Mouse (Mus musculus) adrenal gland, postnatal 14 days (tissue): ENCODE data around the gene Mtmr14. TPM values are rescaled to one million over a fixed set of nuclear protein-coding genes. Genes with fewer than 3 reads are reported as not detected.

Experiments used
- DNase-seq: peaks from one replicate; pipeline ENCODE4 v3.0.0; 2021; ENCODE audit warnings: mixed read lengths
- total RNA-seq: library from RNA; stranded (reverse); gene quantifications from 2 replicates; pipeline ENCODE4 v1.2.3, GENCODE M21; 2021

The Mtmr14 gene
- total RNA-seq, 1 experiment from 2014 or later: 30.3 TPM

- DNase-seq: no peak
Measured at GRCm38 (mm10) chr6:113276846-113277245, 39.2 kb downstream of the Mtmr14 start.

GRCm38 (mm10) chr6:113281676-113282075 is 44.0 kb downstream of the Mtmr14 start:
- no peak for DNase-seq

- peak; percentile 52 for DNase-seq
Measured at GRCm38 (mm10) chr6:113282101-113282802, 44.6 kb downstream of the Mtmr14 start, which contains the start of gene Cpne9. Gene Cpne9, plus strand, starts transcription at chr6:113282307.

DNA sequence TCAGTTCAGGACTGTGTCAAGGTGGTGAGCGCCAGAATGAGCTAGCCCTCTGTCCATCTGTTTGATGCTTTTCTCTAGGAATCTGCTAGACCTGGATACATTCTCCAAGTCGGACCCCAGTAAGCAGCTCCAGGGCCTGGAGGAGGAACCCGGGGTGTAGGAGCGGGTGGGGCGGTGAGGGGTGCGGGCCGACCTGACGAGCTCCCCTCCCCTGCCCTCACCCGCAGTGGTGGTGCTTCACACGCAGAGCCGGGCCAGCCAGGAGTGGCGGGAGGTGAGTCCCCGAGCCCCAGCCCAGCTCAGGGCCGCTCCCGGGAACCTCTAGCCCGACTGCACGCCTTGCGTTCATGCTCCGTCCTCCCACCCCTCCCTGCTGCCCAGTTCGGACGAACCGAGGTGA is 45.3 kb downstream of the Mtmr14 start:
- DNase-seq: no peak

GRCm38 (mm10) chr6:113283500-113283899 is 45.9 kb downstream of the Mtmr14 start:
- no peak for DNase-seq

- no peak for DNase-seq
Measured at GRCm38 (mm10) chr6:113284931-113285330, 47.3 kb downstream of the Mtmr14 start.

DNA sequence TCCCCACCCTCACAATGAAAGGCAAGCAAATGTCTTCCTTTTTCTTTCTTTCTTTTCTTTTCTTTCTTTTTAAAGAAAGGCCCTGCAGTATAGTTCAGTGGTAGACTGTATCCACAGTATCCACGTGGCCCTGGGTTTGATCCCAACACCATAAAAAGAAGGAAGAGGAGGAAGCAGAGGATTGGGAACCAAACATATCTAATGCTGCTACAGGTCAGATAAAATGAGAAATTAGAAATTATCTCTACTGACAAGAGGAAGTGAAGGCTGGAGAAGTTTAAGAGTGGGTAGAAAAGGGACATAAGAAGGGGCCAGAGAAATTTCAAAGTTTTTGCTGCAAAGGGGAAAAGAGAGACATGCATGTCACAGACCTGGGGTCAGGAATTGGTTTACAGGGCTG is 48.7 kb downstream of the Mtmr14 start:
- DNase-seq: no peak

DNA sequence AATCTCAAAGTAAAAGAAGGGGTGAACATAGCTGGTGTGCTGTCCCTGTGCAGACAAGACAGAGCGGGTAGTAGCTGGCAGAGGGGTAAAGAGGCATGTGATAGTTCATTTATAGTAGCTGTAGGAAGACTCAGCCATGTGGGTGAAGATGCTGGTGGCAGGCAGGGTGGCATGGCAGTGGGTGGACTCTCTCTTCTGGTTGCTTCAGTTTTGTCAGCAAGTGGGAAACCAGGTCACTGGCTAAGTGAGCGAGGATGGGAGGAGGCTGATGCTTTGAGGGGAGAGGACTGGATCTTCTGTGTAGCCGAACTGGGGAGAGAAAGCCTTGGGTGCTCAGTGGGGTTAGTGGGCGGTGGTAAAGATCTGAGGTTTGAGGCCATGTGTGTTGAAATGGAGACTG is 49.6 kb downstream of the Mtmr14 start:
- no peak for DNase-seq

- no peak for DNase-seq
Measured at GRCm38 (mm10) chr6:113289346-113289745, 51.7 kb downstream of the Mtmr14 start.

- no peak for DNase-seq
Measured at GRCm38 (mm10) chr6:113290346-113290745, 52.7 kb downstream of the Mtmr14 start.

DNA sequence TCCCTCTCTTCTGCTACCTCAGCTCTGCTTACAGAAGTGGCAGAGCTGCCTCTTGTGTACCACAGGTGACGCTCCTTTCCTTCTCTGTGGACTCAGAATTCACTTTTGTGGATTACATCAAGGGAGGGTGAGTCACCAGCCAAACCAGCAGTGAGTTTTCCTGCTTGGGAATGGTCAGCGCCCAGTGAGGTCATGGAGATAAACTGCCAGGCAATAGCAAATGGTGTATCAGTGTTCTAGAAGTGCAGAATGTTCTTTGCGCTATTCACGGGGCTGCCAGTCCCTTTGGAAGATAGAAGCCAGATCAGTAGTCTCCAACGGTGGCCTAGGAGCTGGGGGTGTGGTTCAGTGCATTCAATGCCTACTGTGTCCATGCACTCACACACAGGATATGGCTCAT is 55.3 kb downstream of the Mtmr14 start:
- DNase-seq: no peak

GRCm38 (mm10) chr6:113296046-113296445 is 58.4 kb downstream of the Mtmr14 start:
- DNase-seq: no peak

- DNase-seq: no peak
Measured at GRCm38 (mm10) chr6:113296639-113297038, 59.0 kb downstream of the Mtmr14 start.

DNA sequence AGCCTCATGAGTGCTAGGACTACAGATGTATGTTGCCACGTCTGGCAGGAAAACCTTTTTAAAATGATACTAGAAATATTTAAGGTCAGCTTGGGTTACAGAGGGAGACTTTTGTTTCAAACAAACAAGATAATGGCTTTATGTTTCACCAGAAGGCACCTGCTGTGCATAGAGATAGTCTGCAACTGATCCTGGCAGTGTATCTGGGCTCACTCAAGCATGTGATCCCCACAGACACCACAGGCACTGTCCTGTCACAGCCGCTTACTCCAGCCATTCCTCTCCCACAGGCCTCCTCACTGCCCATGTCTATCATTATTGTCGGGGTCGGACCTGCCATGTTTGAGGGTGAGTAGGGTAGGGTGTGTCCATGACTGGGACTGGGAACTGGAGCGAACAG is 63.7 kb downstream of the Mtmr14 start:
- no peak for DNase-seq

DNA sequence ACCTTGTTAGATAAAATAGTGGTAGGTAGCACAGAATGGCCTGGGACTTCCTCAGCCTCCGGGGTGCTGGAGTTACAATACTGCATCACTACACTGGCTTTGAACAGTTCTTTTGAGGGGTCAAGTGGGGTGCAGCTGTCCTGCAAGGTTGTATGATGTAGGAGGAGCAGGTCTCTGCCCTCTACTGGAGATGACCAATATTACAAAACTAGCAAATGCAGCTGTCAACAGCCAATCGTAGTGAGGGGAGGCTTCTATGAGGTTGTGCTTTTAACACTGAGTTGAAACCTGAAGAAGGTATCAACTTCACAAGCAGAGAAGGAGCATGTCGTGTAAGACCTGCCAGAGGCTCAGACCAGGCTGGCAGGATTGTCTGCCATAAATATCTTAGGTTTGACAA is 64.6 kb downstream of the Mtmr14 start:
- no peak for DNase-seq

- DNase-seq: peak; percentile 100
Measured at GRCm38 (mm10) chr6:113306322-113306985, 68.8 kb downstream of the Mtmr14 start.

DNA sequence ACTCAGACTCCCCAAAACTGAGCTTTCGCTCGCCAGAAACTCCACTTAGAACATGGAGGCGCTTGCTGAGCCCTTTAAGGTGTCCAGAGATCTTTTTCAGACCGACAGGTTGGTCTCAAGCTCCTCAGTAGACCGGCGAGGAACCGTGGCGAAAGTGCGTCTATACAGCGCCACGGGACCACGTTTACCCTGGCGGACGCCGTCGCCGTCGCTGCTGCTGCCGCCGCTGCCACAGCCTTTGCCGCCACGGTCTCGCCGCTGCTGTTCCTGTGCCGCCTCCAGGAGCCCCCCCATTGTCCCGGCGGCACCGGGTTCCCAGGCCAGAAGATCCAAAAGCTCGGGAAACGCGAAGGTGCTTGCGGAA is 69.3 kb downstream of the Mtmr14 start, which contains the start of gene Brpf1:
Gene Brpf1, plus strand, starts transcription at position 152 of the 364 bp plus-strand sequence.
- no peak for DNase-seq

DNA sequence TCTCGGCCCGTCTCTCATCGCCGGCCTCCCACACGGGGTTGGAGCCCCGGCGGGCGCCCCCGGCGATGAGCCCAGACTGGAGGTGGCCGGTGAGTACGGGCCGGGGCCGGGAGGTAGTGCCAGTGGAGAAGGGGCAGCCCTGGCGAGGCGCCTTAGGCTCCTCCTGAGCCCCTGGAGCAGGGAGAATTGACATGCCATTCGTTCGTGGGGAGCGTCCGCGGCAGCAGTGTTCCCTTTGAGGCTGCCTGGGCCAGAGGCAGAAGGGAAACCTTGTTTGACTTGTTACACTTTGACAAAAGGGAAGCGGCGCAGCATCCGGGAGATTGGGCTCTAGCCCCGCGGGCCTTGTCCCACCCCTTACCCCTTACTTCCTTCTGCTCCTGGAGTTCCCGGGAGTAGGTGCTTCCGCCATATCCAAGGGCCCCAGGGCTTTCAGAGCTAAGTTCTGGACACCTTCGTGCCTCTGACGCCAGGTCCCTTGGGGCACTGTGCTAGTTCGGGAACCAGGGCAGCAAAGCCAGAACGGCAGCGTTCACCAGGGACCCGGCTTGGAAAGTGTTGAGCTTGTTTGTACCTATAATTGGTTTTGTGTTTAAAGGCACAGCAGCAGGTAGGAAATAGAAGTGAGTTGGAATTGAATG is 70.0 kb downstream of the Mtmr14 start:
- peak; percentile 85 for DNase-seq

DNA sequence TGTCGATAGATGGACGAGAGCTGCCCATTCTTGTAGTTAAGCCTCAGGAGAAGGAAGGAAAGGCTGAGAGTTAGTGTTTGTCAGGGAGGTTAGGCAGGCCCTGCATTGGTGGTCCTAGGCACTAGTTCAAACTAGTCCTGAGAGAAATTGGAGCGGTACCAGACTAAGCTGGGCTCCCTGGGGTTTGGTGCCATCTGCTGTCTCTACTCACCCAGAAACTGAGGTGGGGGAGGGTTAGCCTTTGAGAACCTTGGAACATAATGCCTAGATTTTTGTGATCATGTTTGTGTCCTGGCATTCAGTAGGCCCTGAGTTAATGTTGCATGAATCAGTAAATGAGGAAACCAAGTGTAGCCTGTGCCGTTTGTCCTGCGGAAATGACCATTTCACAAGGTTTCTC is 70.5 kb downstream of the Mtmr14 start:
- peak; percentile 77 for DNase-seq

- no peak for DNase-seq
Measured at GRCm38 (mm10) chr6:113315972-113316371, 78.3 kb downstream of the Mtmr14 start.

- DNase-seq: peak; percentile 98
Measured at GRCm38 (mm10) chr6:113326533-113327315, 89.1 kb downstream of the Mtmr14 start, which contains the start of gene Ogg1. Gene Ogg1, plus strand, starts transcription at chr6:113326972.

- DNase-seq: no peak
Measured at GRCm38 (mm10) chr6:113329396-113329795, 91.8 kb downstream of the Mtmr14 start.
